Mouse (Mus musculus): ENCODE data around the gene Mctp2.

The Mctp2 gene

GRCm38 (mm10) chr7:72306382-72306841 is at the start of gene Mctp2:
Gene Mctp2, minus strand, starts transcription at chr7:72306608.
- DNase-seq (ENCODE audit: low spot score), result peak; percentile 65

GRCm38 (mm10) chr7:72345901-72346300 is 39.5 kb upstream of the Mctp2 start:
- no peak for DNase-seq (ENCODE audit: low spot score)

- no peak for DNase-seq (ENCODE audit: low spot score)
Observed at GRCm38 (mm10) chr7:72343751-72344150, 37.3 kb upstream of the Mctp2 start.

GRCm38 (mm10) chr7:72342822-72343221 is 36.4 kb upstream of the Mctp2 start:
- DNase-seq (ENCODE audit: low spot score), result no peak

- DNase-seq (ENCODE audit: low spot score), result no peak
Observed at GRCm38 (mm10) chr7:72325961-72326360, 19.6 kb upstream of the Mctp2 start.

- DNase-seq (ENCODE audit: low spot score), result no peak
Observed at GRCm38 (mm10) chr7:72320906-72321305, 14.5 kb upstream of the Mctp2 start.

GRCm38 (mm10) chr7:72320441-72320840 is 14.0 kb upstream of the Mctp2 start:
- DNase-seq (ENCODE audit: low spot score), result no peak

GRCm38 (mm10) chr7:72314395-72315060 is 8.1 kb upstream of the Mctp2 start:
- no peak for DNase-seq (ENCODE audit: low spot score)

- DNase-seq (ENCODE audit: low spot score), result no peak
Observed at GRCm38 (mm10) chr7:72313908-72314307, 7.5 kb upstream of the Mctp2 start.

GRCm38 (mm10) chr7:72311582-72311981 is 5.2 kb upstream of the Mctp2 start:
- DNase-seq (ENCODE audit: low spot score), result no peak

GRCm38 (mm10) chr7:72308078-72308477 is 1.7 kb upstream of the Mctp2 start:
- no peak for DNase-seq (ENCODE audit: low spot score)

GRCm38 (mm10) chr7:72306847-72307246 is 439 bp upstream of the Mctp2 start:
- DNase-seq (ENCODE audit: low spot score), result no peak

- DNase-seq (ENCODE audit: low spot score), result peak; percentile 5
Observed at GRCm38 (mm10) chr7:72305971-72306370, 437 bp downstream of the Mctp2 start.

GRCm38 (mm10) chr7:72301667-72302066 is 4.7 kb downstream of the Mctp2 start:
- no peak for DNase-seq (ENCODE audit: low spot score)

- no peak for DNase-seq (ENCODE audit: low spot score)
Observed at GRCm38 (mm10) chr7:72299726-72300125, 6.7 kb downstream of the Mctp2 start.

GRCm38 (mm10) chr7:72297013-72297412 is 9.4 kb downstream of the Mctp2 start:
- DNase-seq (ENCODE audit: low spot score), result no peak

GRCm38 (mm10) chr7:72296171-72296570 is 10.2 kb downstream of the Mctp2 start:
- DNase-seq (ENCODE audit: low spot score), result no peak

GRCm38 (mm10) chr7:72294886-72295285 is 11.5 kb downstream of the Mctp2 start:
- no peak for DNase-seq (ENCODE audit: low spot score)

- DNase-seq (ENCODE audit: low spot score), result no peak
Observed at GRCm38 (mm10) chr7:72293784-72294538, 12.4 kb downstream of the Mctp2 start.

GRCm38 (mm10) chr7:72292232-72292913 is 14.0 kb downstream of the Mctp2 start:
- no peak for DNase-seq (ENCODE audit: low spot score)

GRCm38 (mm10) chr7:72280721-72281120 is 25.7 kb downstream of the Mctp2 start:
- DNase-seq (ENCODE audit: low spot score), result no peak

- DNase-seq (ENCODE audit: low spot score), result no peak
Observed at GRCm38 (mm10) chr7:72278412-72278811, 28.0 kb downstream of the Mctp2 start.

GRCm38 (mm10) chr7:72275513-72275912 is 30.9 kb downstream of the Mctp2 start:
- no peak for DNase-seq (ENCODE audit: low spot score)

Measured in ovary, postnatal 36 days (tissue).